Mouse (Mus musculus): ENCODE measurements at regions not wholly inside any gene's neighbourhood (a gene's known extent, or its start where the extent isn't known, plus 50 kb on each side); places are given as distances from the start of the nearest gene placed in this dataset.

- DNase-seq = peak in 1 of 2 experiments; percentile 36
Measured at GRCm38 (mm10) chr12:9091951-9092350, 62.2 kb downstream of the Ttc32 start.

DNA sequence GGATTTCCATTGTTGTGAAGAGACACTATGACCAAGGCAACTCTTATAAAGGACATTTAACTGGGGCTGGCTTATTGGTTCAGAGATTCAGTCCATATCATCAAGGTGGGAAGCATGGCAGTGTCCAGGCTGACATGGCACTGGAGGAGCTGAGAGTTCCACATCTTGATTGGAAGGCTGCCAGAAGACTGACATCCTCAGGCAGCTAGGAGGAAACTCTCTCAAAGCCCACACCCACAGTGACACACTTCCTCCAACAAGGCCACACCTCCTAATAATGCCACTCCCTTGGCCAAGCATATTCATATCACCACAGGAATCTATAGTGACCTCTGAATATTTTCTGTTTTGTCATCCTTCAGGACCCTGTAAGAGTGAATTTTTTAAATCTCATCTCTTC is 65.3 kb downstream of the Ttc32 start:
- no peak for DNase-seq

DNA sequence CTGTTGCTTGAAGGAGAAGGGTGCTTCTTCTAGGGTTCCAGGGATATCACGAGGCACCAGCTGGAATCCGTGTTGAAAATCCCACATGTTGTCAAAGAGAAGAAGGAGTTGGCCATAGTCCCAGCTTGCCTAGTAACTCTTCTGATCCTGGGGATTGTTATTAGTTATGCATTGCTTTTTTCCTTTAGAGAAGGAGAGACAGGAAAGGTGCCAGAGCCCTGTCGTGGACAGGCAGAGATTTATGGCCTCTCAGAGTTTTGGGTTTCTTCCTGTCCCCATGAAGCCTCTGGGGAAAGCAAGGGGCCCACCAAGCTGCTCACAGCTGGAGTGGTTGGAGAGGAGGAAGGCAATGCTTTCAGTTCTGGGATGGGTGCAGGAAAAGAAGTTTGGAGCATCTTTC is 76.6 kb downstream of the Ttc32 start:
- no peak for DNase-seq

DNA sequence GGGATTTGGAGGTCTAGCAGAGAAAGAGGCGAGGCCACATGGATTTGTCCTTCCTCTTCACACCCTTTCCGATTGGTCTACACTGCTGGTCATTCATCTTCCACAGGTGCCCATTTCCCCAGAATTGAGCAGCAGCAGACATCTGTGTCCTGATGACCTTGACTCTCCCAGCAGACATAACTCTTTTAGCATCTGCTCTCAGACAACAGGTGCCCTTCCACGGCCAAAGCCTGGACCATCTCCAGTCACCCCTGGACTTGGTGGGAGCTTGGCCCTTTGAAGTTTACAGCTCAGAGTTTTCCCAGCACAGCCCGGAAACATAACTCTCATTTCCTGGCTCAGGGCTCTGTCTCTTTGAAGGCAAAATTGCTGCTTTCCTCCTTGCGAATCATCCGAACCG is 80.0 kb downstream of the Ttc32 start:
- no peak for DNase-seq

- no peak for DNase-seq
Measured at GRCm38 (mm10) chr12:9112161-9112674, 82.4 kb downstream of the Ttc32 start.

- no peak for DNase-seq
Measured at GRCm38 (mm10) chr12:9113652-9114051, 83.9 kb downstream of the Ttc32 start.

- DNase-seq = no peak
Measured at GRCm38 (mm10) chr12:9114061-9114460, 84.3 kb downstream of the Ttc32 start.

- no peak for DNase-seq
Measured at GRCm38 (mm10) chr12:9118576-9118975, 88.8 kb downstream of the Ttc32 start.

DNA sequence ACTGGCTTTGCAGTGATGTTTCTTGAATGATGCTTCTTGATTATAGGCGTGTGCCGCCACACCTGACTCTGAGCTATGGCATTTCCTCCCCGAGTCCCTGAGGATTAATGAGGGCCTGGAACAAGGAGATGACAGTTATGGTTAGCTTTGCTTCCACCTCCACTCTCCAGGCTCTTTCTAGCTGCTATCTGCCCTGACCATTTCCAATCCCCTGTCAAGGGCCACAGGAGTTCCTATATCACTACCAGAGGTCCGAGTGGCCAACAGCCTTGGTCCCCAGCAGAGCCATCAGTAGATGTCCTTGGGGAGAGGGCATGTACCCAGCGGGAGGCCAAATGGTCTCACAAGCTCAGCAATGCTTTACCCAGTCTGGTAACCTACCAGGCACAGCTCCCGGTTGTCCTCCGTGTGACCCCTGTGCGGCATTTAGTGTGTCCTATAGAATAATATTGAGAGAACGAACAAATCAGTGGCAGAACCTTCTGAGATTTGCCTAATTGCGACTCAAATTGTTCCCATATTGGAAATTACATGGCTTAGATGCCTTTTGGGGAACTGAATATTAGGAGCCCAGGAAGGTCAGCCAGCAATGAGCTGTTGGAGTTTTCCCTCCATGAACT is 98.2 kb downstream of the Ttc32 start:
- no peak for DNase-seq

- peak; percentile 4 to 37 for DNase-seq
Measured at GRCm38 (mm10) chr12:9128581-9129275, 98.9 kb downstream of the Ttc32 start.

- DNase-seq = no peak
Measured at GRCm38 (mm10) chr12:9132621-9133020, 102.8 kb downstream of the Ttc32 start.

GRCm38 (mm10) chr12:9133890-9134870 is 104.4 kb downstream of the Ttc32 start:
- no peak for DNase-seq

DNA sequence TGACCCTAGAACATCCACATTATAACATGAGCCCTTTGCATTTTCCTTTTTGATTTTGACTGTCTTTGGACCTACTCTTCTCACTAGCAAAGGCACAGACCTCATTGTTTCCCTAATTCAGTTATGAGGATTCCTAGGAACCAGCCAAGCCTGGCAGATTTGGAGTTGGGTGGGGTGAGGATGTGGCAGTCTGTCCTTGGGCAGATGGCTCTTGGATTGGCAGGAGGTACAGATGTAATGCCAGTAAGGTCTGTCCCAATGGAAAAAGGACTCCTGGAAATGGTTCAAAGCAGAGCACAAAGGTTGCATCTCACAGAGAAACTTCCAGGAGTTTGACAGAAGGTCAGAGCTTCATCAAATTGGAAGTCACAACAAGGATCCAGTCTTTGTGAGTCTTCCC is 121.2 kb downstream of the Ttc32 start:
- no peak for DNase-seq

DNA sequence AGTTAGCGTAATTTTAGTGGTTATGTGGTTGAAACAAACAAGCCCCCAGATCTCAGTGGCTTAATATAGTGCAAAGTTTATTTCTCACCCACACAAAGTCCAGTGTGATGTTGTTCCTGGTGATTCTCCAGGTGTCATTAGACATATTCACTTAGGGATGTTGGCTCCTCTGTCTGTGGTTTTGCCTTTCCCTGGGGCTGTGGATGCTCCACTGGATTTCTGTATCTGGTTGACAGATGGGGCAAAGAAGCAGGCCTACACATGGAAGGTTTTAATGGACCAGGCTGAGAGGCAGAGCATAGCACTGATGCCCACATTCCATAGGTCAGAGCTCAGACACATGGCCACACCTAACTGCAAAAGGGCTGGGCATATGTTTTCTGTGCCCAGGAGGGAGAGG is 121.6 kb downstream of the Ttc32 start:
- no peak for DNase-seq

GRCm38 (mm10) chr12:9154491-9154890 is 124.7 kb downstream of the Ttc32 start:
- DNase-seq = no peak

- DNase-seq = no peak
Measured at GRCm38 (mm10) chr12:9156794-9157193, 127.0 kb downstream of the Ttc32 start.

GRCm38 (mm10) chr12:9158751-9159150 is 129.0 kb downstream of the Ttc32 start:
- no peak for DNase-seq

GRCm38 (mm10) chr12:9165367-9165940 is 135.7 kb downstream of the Ttc32 start:
- DNase-seq = no peak

DNA sequence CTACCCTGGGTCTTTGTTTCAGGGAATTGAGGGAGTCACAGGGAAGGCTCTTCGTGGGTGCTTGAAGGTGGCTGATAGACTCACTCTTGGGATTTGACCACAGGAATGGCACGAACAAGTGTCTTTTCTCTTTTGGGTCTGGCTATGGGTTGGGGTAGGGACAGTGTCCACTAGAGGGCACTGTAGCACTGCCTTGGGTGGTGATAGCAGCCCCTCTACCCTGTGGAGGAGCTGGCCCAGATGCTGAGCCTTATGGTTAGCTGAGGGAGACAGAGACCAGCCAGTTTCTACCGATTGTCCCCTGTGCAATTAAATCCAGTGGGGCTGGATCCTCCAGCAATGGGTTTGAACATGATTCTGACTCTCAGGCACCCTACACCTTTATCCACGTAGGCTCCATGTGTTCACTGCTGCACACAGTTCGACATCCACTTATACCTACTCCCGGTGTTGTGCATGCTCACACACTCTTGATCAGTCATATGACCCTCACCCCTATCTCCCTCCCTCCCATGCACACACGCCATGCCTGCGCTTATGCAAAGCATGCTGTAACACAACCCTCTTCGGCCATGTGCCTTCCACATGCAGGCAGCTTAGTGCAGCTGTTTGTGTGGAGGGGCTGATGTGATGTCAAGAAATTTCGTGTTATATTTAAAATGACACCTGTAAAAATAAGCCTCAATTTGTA is 136.6 kb downstream of the Ttc32 start:
- DNase-seq = peak in 1 of 2 experiments; percentile 23

- peak in 1 of 2 experiments; percentile 27 for DNase-seq
Measured at GRCm38 (mm10) chr12:9169008-9169407, 139.2 kb downstream of the Ttc32 start.

DNA sequence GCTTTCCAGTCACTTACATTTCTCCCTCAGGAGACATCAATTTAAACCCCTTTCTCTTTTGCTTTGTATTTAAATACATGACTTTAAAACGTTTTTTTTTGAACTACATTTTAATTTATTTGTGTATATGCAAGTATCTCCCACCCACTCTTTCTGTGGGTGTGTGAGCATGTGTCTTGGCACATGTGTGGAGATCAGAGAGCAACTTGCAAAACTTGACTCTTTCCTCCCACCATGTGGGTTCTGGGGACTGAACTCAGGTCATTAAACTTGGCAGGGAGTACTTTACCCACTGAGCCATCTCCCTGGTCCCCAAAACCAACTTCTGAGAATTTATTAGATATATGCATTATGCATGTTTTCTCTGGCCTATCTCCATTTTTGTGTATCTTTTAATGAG is 143.9 kb downstream of the Ttc32 start:
- no peak for DNase-seq

- no peak for DNase-seq
Measured at GRCm38 (mm10) chr12:9174327-9174726, 144.5 kb downstream of the Ttc32 start.

Measured in kidney, adult 8-10 months (tissue).